Mouse (Mus musculus): ENCODE measurements at regions not wholly inside any gene's neighbourhood (a gene's known extent, or its start where the extent isn't known, plus 50 kb on each side); places are given as distances from the start of the nearest gene placed in this dataset.

DNA sequence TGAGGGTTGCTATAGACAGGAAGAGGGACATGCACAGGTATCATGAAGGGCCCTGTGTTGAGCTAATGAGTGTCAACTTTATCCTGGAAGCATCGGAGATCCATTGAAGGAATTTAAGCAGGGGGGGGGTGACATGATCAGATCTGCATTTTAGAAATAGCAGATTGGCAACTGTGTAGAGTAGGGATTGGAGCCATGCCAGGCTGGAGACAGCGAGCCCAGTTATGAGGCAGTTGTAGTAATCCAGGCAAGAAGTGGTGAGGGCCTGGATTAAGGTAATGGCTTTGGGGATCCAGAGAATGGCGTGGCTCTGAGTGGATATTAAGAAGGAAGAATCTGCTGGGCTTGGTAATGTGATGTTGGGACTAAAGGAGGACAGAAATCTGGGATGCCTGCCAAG, 528.5 kb downstream of the Fgf9 start:
- Histone ChIP-seq H3K27ac (no peak overlapping the region), H3K9me3 (no peaks in the 10 kb centered on the region), H3K27me3 (replicated peaks) (no peaks in the 10 kb centered on the region), H3K4me2 (no peak overlapping the region), H3K4me3 (no peak overlapping the region), H3K36me3 (replicated peaks) (no peaks in the 10 kb centered on the region), H3K9ac (no peak overlapping the region), H3K4me1 (no peaks in the 10 kb centered on the region)
- no peak for ATAC-seq (replicated peaks)
- WGBS: 71% methylated on average over 3 of the region's 3 CpGs

DNA sequence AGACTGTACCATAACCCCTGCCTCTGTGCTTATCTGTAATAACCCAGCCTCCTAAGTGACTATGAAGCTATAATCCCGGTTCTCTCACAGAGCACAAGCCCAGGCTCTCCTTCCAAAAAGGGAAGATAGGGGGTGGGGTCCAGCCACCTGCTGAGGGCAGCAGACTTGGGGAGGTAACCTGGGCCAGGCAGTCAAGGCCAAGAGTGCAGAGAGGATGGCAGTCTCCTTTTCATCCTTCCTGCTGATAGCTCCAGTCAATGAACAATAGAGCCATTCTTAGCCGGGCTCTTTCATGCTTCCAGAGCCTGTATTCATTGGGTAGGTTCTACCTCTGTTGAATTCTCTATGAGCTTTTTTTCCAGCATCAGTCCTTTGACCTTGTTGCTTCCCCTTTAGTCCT, 527.5 kb downstream of the Fgf9 start:
- Histone ChIP-seq H3K27ac (no peak overlapping the region), H3K4me1 (no peaks in the 10 kb centered on the region), H3K9ac (no peak overlapping the region), H3K4me2 (no peak overlapping the region), H3K36me3 (replicated peaks) (no peaks in the 10 kb centered on the region), H3K9me3 (no peaks in the 10 kb centered on the region), H3K27me3 (replicated peaks) (no peaks in the 10 kb centered on the region), H3K4me3 (no peak overlapping the region)
- WGBS: 28% methylated on average over 2 of the region's 2 CpGs
- ATAC-seq (replicated peaks): no peak

- no peak for ATAC-seq (replicated peaks)
- H3K4me1 ChIP-seq: no peaks in the 10 kb centered on the region
- no peak overlapping the region for H3K27ac ChIP-seq
- H3K4me2 ChIP-seq: no peak overlapping the region
- 93% methylated on average over 2 of the region's 2 CpGs for WGBS
- H3K4me3 ChIP-seq: no peak overlapping the region
- H3K36me3 ChIP-seq (replicated peaks): no peaks in the 10 kb centered on the region
- no peaks in the 10 kb centered on the region for H3K27me3 ChIP-seq (replicated peaks)
- H3K9ac ChIP-seq: no peak overlapping the region
- no peaks in the 10 kb centered on the region for H3K9me3 ChIP-seq
Observed at GRCm38 (mm10) chr14:58596936-58597335, 526.6 kb downstream of the Fgf9 start.

DNA sequence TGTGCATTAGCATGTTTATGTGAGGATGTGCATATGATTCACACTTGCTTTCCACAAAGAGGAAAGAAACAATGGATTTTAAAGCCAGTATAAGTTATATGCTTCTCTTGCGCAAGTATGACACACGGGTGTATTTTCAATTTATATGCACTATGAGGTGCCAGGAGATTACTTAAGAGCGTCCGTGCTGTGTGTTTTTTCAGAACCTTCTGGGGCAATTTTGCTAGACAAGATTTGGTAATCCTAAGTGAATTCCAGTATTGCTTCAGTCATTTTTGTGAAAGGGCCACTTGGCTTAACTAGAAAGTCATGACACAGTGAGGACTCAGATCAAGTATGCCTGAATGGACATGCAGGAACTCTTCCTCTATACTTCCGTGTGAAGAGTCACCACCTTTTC, 511.5 kb downstream of the Fgf9 start:
- Histone ChIP-seq H3K4me2 (no peak overlapping the region), H3K27me3 (replicated peaks) (no peaks in the 10 kb centered on the region), H3K27ac (no peak overlapping the region), H3K36me3 (replicated peaks) (no peaks in the 10 kb centered on the region), H3K9ac (no peak overlapping the region), H3K4me1 (no peaks in the 10 kb centered on the region), H3K4me3 (no peak overlapping the region), H3K9me3 (no peaks in the 10 kb centered on the region)
- ATAC-seq (replicated peaks): no peak
- 91% methylated on average over 5 of the region's 5 CpGs for WGBS

DNA sequence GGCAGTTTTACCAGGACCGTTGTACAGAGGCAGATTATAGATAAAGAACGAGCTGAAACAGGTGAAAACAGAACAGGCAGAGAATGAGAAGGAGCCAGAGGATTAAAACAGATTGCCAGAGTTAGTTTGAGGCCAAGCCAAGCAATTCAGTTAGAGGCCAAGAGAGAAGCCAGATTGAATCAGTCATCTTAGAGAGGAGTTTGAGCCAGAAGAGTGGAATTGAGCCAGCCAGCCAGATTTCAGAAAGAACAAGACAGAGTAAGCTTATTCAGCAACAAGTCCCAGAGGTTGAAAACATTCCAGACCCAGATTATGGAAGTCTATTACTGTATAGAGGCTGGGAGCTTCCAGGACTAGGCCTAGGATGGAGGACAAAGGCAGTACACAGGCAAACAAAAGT, 499.7 kb downstream of the Fgf9 start:
- H3K4me1 ChIP-seq: no peaks in the 10 kb centered on the region
- no peaks in the 10 kb centered on the region for H3K9me3 ChIP-seq
- H3K36me3 ChIP-seq (replicated peaks): no peaks in the 10 kb centered on the region
- no peak for ATAC-seq (replicated peaks)
- no peak overlapping the region for H3K27ac ChIP-seq
- no peak overlapping the region for H3K4me2 ChIP-seq
- 85% methylated on average over 2 of the region's 2 CpGs for WGBS
- H3K27me3 ChIP-seq (replicated peaks): no peaks in the 10 kb centered on the region
- no peak overlapping the region for H3K4me3 ChIP-seq
- no peak overlapping the region for H3K9ac ChIP-seq

DNA sequence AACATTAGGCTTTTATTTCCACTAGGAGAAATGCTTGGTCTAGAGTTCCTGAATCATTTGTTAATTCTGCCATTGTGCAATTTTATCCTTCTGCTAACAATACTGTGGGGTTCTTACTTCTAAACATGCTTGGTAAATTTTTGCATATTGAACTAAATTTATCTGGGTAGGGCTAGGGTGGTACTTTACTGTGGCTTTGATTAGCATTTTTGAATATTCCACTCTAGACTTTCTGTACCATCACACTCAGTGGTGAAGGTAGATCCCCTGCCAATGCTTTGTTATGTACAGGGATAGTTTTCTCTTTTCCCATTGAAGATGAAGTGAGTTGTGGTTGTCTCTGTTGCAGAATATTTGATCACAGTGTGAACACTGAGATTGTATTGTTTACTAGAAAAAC, 497.1 kb downstream of the Fgf9 start:
- Histone ChIP-seq H3K27me3 (replicated peaks) (no peaks in the 10 kb centered on the region), H3K9ac (no peak overlapping the region), H3K4me3 (no peak overlapping the region), H3K9me3 (no peaks in the 10 kb centered on the region), H3K36me3 (replicated peaks) (no peaks in the 10 kb centered on the region), H3K27ac (no peak overlapping the region), H3K4me1 (no peaks in the 10 kb centered on the region), H3K4me2 (no peak overlapping the region)
- ATAC-seq (replicated peaks): no peak

- Histone ChIP-seq H3K9me3 (no peaks in the 10 kb centered on the region), H3K27ac (no peak overlapping the region), H3K4me3 (no peak overlapping the region), H3K36me3 (replicated peaks) (no peaks in the 10 kb centered on the region), H3K4me2 (no peak overlapping the region), H3K9ac (no peak overlapping the region), H3K27me3 (replicated peaks) (no peaks in the 10 kb centered on the region), H3K4me1 (no peaks in the 10 kb centered on the region)
- WGBS: 81% methylated on average over 2 of the region's 2 CpGs
- no peak for ATAC-seq (replicated peaks)
Observed at GRCm38 (mm10) chr14:58563082-58563481, 492.7 kb downstream of the Fgf9 start.

GRCm38 (mm10) chr14:58550785-58551184, 480.4 kb downstream of the Fgf9 start:
- no peaks in the 10 kb centered on the region for H3K4me1 ChIP-seq
- 27% methylated on average over 2 of the region's 2 CpGs for WGBS
- no peak overlapping the region for H3K4me3 ChIP-seq
- H3K36me3 ChIP-seq (replicated peaks): no peaks in the 10 kb centered on the region
- ATAC-seq (replicated peaks): no peak
- no peak overlapping the region for H3K27ac ChIP-seq
- H3K9me3 ChIP-seq: no peaks in the 10 kb centered on the region
- no peak overlapping the region for H3K9ac ChIP-seq
- H3K27me3 ChIP-seq (replicated peaks): no peaks in the 10 kb centered on the region
- H3K4me2 ChIP-seq: no peak overlapping the region

DNA sequence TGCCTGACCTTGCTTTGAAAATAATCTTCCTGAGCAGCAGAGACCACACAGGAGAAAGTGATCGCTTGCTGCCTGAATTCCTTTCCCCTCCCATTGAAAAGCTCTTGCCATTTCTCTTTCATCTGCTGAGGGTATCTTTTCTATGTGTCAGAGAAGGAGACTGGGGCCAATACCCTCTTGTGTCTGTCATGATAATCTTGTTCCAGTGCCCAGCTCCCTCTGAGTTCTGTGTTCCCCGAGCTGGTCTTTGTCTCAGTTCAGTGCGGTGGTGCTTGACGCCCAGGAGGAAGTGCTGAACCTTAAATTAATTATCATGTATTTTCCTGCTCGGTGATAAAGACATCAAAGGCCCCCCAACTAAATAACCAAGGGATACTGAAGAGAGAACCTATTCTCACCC, 475.4 kb downstream of the Fgf9 start:
- no peak overlapping the region for H3K4me2 ChIP-seq
- 3% methylated on average over 5 of the region's 5 CpGs for WGBS
- no peaks in the 10 kb centered on the region for H3K9me3 ChIP-seq
- H3K4me3 ChIP-seq: no peak overlapping the region
- no peaks in the 10 kb centered on the region for H3K27me3 ChIP-seq (replicated peaks)
- H3K36me3 ChIP-seq (replicated peaks): no peaks in the 10 kb centered on the region
- ATAC-seq (replicated peaks): no peak
- no peak overlapping the region for H3K27ac ChIP-seq
- H3K4me1 ChIP-seq: no peaks in the 10 kb centered on the region
- H3K9ac ChIP-seq: no peak overlapping the region

GRCm38 (mm10) chr14:58543140-58543767, 472.9 kb downstream of the Fgf9 start:
- no peaks in the 10 kb centered on the region for H3K27me3 ChIP-seq (replicated peaks)
- H3K36me3 ChIP-seq (replicated peaks): no peaks in the 10 kb centered on the region
- no peaks in the 10 kb centered on the region for H3K4me1 ChIP-seq
- H3K27ac ChIP-seq: no peak overlapping the region
- ATAC-seq (replicated peaks): no peak
- no peak overlapping the region for H3K4me3 ChIP-seq
- H3K9ac ChIP-seq: no peak overlapping the region
- H3K9me3 ChIP-seq: no peaks in the 10 kb centered on the region
- H3K4me2 ChIP-seq: no peak overlapping the region
- 85% methylated on average over 10 of the region's 10 CpGs for WGBS

DNA sequence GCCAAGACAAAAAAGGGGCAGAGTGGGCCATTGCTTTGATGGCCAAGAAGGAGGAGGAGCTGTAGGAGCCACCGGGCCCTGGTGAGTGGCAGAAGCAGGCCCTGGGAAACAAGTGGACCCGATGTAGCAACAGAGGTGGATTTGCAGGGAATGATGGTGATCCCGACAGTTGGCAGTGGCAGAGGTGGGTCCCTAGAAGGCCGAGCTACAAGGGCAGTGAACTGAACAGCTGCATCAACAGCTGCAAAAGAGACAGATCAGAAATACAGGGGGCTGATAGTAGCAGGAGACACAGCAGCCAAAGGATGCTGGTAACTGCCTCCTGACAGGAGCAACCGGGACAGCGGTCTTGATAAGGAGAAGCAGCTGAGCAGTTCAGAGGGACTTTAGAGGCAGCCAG, 467.8 kb downstream of the Fgf9 start:
- H3K9ac ChIP-seq: no peak overlapping the region
- H3K36me3 ChIP-seq (replicated peaks): no peaks in the 10 kb centered on the region
- no peak overlapping the region for H3K27ac ChIP-seq
- H3K27me3 ChIP-seq (replicated peaks): no peaks in the 10 kb centered on the region
- WGBS: 75% methylated on average over 6 of the region's 6 CpGs
- H3K4me2 ChIP-seq: no peak overlapping the region
- no peak for ATAC-seq (replicated peaks)
- H3K4me1 ChIP-seq: no peaks in the 10 kb centered on the region
- H3K4me3 ChIP-seq: no peak overlapping the region
- H3K9me3 ChIP-seq: no peaks in the 10 kb centered on the region

- WGBS: 67% methylated on average over 5 of the region's 5 CpGs
- Histone ChIP-seq H3K4me3 (no peak overlapping the region), H3K36me3 (replicated peaks) (no peaks in the 10 kb centered on the region), H3K4me1 (no peaks in the 10 kb centered on the region), H3K27me3 (replicated peaks) (no peaks in the 10 kb centered on the region), H3K9me3 (no peaks in the 10 kb centered on the region), H3K4me2 (no peak overlapping the region), H3K9ac (no peak overlapping the region), H3K27ac (no peak overlapping the region)
- ATAC-seq (replicated peaks): no peak
Observed at GRCm38 (mm10) chr14:58520976-58521549, 450.7 kb downstream of the Fgf9 start.

GRCm38 (mm10) chr14:58520384-58520783, 450.0 kb downstream of the Fgf9 start:
- Histone ChIP-seq H3K9ac (no peak overlapping the region), H3K4me3 (no peak overlapping the region), H3K4me1 (no peaks in the 10 kb centered on the region), H3K27me3 (replicated peaks) (no peaks in the 10 kb centered on the region), H3K9me3 (no peaks in the 10 kb centered on the region), H3K27ac (no peak overlapping the region), H3K36me3 (replicated peaks) (no peaks in the 10 kb centered on the region), H3K4me2 (no peak overlapping the region)
- 69% methylated on average over 5 of the region's 5 CpGs for WGBS
- no peak for ATAC-seq (replicated peaks)

Measured in midbrain, embryonic 15.5 days (tissue).